Mouse (Mus musculus): ENCODE results near the gene Stim1.

DNA sequence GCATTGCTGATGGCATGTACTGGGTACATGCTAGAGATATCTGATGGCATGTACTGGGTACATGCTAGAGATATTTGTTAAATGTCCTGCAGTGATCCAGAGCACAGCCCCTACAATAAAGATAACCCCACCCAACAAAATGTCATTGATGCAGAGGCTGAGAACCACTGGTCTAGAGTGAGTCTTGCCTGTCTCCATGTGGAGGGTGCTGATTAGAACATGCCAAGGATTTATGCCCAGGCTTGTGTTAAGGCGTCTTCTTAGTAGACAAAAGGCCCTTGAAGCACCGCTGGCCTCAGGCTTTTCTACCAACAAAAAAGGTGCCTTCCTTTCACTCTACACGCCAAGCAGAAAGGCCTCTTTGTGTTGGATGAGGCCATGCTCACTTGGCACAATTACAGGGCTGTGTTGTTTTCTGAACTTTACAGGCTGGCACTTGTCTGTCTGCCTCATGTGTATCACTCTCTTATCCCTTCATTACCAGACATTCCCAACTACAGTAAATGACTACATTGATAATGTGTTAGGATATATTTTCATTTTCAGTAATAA lies 131.7 kb downstream of the Stim1 start:
- no peak for TF ChIP-seq CTCF (IDR thresholded peaks at IDR 0.05; ENCODE audit: borderline replicate concordance, insufficient read depth, low read depth, low read length)
- TF ChIP-seq POLR2A (IDR thresholded peaks at IDR 0.05; ENCODE audit: borderline replicate concordance, insufficient read depth, low read length) = no peak
